Mouse (Mus musculus): ENCODE data around the gene Wdr83os.

DNA sequence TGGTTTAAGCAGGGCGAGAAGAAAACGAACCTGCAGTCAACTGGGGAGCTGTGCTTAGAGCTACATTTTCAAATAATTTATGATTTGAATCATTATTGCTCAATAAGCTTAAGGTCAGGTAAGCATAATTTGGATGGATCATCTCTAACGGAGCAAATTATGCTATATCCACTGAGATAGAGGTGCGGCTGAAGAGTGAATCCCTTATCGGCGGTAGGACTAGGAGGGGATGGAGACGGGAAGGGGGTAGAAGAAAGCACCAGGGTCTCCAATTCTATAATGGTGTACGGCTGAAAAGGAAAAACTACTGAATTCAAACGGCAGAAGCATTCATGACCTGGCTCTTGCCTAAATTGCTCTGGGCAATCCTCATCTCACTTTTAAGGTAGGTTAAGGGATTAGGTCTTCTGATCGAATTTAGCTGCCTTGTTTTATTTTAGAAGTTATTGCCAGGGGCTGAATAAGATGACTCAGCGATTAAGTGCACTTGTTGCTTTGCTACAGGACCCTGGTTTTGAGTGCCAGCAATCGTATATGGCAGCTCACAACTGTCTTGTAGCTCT is 45.3 kb upstream of the Wdr83os start:
- no peak for TF ChIP-seq CTCF (IDR thresholded peaks at IDR 0.05; ENCODE audit: borderline replicate concordance, insufficient read depth, low read depth, low read length)
- no peak for TF ChIP-seq POLR2A (IDR thresholded peaks at IDR 0.05; ENCODE audit: borderline replicate concordance, insufficient read depth, low read length)
